Mouse (Mus musculus) spleen, adult 2 months (tissue): ENCODE data around the gene Rtl6.

Experiments
- CTCF ChIP-seq: fragments of 200-500 bp; IDR thresholded peaks from 2 replicates; pipeline ENCODE4 v1.5.1; 2011; ENCODE audit warnings: mild to moderate bottlenecking, inconsistent platforms; ENCODE audit not compliant: insufficient read depth, insufficient read length, insufficient replicate concordance; ENCODE audit errors: extremely low read depth
- POLR2A ChIP-seq: fragments of 200-500 bp; IDR thresholded peaks from 2 replicates; pipeline ENCODE4 v1.6.1; 2011; ENCODE audit warnings: low read depth, low read length, inconsistent platforms

DNA sequence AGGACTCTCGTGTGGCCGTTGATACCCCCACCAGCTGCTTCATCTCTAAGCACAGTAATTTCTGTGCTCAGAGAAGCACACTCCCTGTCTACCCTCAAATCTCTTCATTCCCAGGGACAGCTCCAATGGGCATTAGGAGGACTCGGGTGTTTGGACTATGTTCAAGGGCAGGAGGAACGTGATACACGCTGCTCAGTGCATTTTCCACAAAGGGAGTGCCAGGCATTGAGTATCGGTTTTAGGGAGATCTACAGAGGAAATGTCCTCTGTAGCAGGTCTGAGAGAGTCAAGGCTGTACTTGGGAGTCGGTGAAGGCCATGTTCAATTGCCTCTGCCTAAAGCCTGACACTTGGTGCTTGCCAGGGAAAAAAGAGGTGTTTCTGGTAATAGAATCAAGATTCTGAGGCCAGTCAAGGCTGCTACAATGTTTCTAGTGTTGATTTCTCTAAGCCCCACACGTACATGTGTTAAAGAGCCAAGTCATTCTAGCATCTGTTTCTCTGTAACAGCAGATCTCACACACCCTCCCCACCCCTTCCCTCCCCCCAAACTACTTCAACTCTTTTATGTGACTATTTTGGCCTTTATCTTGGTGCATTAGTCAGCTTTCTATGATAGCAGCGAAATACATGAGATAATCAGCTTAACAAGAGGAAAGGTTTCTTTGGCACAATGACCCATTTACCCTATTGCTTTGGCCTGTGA lies 37.8 kb upstream of the Rtl6 start:
- TF ChIP-seq POLR2A (no peak), CTCF (no peak)
